In genomic region chr17:34632261-34632691, GRCm38 (mm10) we compare ENCODE assay signal across 8 mouse cellular contexts. TPM values are rescaled to one million over a fixed set of nuclear protein-coding genes. Genes with fewer than 3 reads are reported as not detected.
DNase-seq lines count a peak whose midpoint lies in the region; ATAC-seq lines count a peak whose summit lies in the region.

No protein-coding gene starts in this region.

- peak overlapping the region; percentile 83 for H3K9ac ChIP-seq in hindbrain, embryonic 13.5 days

- ATAC-seq in hindbrain, embryonic 13.5 days (ENCODE audit: low FRiP score) = no peak

- WGBS in hindbrain, embryonic 13.5 days = 1% methylated on average over 26 of the region's 26 CpGs

- DNase-seq in MEL-GATA-1-ER (ENCODE audit: extremely low read depth, low read depth) = peak; percentile 89
- DNase-seq in cerebellum, postnatal 14 days = peak; percentile 73 to 77
- DNase-seq in frontal cortex, postnatal 25 days (ENCODE audit: low spot score in 2 of 2) = peak; percentile 66 to 77
- peak; percentile 89 to 92 for DNase-seq in layer of hippocampus, postnatal 36 days
- DNase-seq in lung, postnatal 10 days = peak; percentile 92
- DNase-seq in ovary, postnatal 14 days (ENCODE audit: low spot score) = peak; percentile 69
- DNase-seq in thymus, postnatal 36 days = peak; percentile 86 to 91

- H3K9me3 ChIP-seq in hindbrain, embryonic 13.5 days = no peaks in the 10 kb centered on the region

- H3K36me3 ChIP-seq in hindbrain, embryonic 13.5 days = no peaks in the 10 kb centered on the region

- H3K27me3 ChIP-seq in hindbrain, embryonic 13.5 days = peaks cover 58% of the 10 kb centered on the region

- peak overlapping the region; percentile 73 for H3K4me3 ChIP-seq in hindbrain, embryonic 13.5 days

- peak overlapping the region; percentile 91 for H3K4me2 ChIP-seq in hindbrain, embryonic 13.5 days

- H3K27ac ChIP-seq in hindbrain, embryonic 13.5 days = no peak overlapping the region

- peaks cover 49% of the 10 kb centered on the region for H3K4me1 ChIP-seq in hindbrain, embryonic 13.5 days (replicated peaks)

RNA-seq across cellular contexts. Expression of gene Prrt1, which starts 2.9 kb away (rescaled TPM):
- 5.5 and 5.6 TPM in 2 replicates for polyA plus RNA-seq in hindbrain, embryonic 13.5 days (2015; fragmentation: Nextera tagmentation; extraction: Ambion mirVana)
- 100 to 1,000 TPM; 317 to 352 TPM for total RNA-seq in layer of hippocampus, postnatal 36 days (2021)

RNA-seq across cellular contexts. Expression of gene Ppt2, which starts 4.0 kb away (rescaled TPM):
- 21.7 and 22.7 TPM in 2 replicates for polyA plus RNA-seq in hindbrain, embryonic 13.5 days (2015; fragmentation: Nextera tagmentation; extraction: Ambion mirVana)
- 10 to 100 TPM; 44.4 to 50.8 TPM for total RNA-seq in layer of hippocampus, postnatal 36 days (2021)

RNA-seq across cellular contexts. Expression of gene Fkbpl, which starts 12.3 kb away (rescaled TPM):
- 16.9 and 17.6 TPM in 2 replicates for polyA plus RNA-seq in hindbrain, embryonic 13.5 days (2015; fragmentation: Nextera tagmentation; extraction: Ambion mirVana)
- total RNA-seq in layer of hippocampus, postnatal 36 days (2021) = 10 to 100 TPM; 17.9 to 18.0 TPM

RNA-seq across cellular contexts. Expression of gene Atf6b, which starts 14.7 kb away (rescaled TPM):
- 117 and 122 TPM in 2 replicates for polyA plus RNA-seq in hindbrain, embryonic 13.5 days (2015; fragmentation: Nextera tagmentation; extraction: Ambion mirVana)
- 100 to 1,000 TPM in 1 of 2 experiments, 10 to 100 TPM in 1; 89.9 to 101 TPM for total RNA-seq in layer of hippocampus, postnatal 36 days (2021)

RNA-seq across cellular contexts. Expression of gene Egfl8, which starts 16.5 kb away (rescaled TPM):
- polyA plus RNA-seq in hindbrain, embryonic 13.5 days (2015; fragmentation: Nextera tagmentation; extraction: Ambion mirVana) = 11.7 and 12.9 TPM in 2 replicates
- 1 to 10 TPM; 1.8 to 2.0 TPM for total RNA-seq in layer of hippocampus, postnatal 36 days (2021)
